Mouse (Mus musculus) gastrocnemius, postnatal 25 days (tissue): ENCODE data around the gene Gm10065. TPM values are rescaled to one million over a fixed set of nuclear protein-coding genes. Genes with fewer than 3 reads are reported as not detected.

Experiments used
- microRNA-seq, 2 experiments: library from miRNA; unstranded; fragments of <30 nt; microRNA quantifications; one replicate each; pipeline ENCODE4 v1.2.0; 2021; ENCODE audit warnings: borderline replicate concordance in 2 of 2
- total RNA-seq, 2 experiments: library from RNA; stranded (reverse); gene quantifications; 1 replicate in 1 of 2; 2 replicates in 1 of 2; pipeline ENCODE4 v1.2.3; 2021

The Gm10065 gene
- total RNA-seq, 2 experiments from 2014 or later: not detected

Small RNA genes lying within 50 kb of the gene (microRNA-seq; reads per million reads assigned to microRNA genes)
- 0 reads per million in 2 experiments for gene Mir1896

Other genes starting within 250 kb of the Gm10065 start
- not detected for gene Gpx5, start 186.7 kb downstream of the Gm10065 start, total RNA-seq
- not detected for gene Gpx6, start 167.3 kb downstream of the Gm10065 start, total RNA-seq
- not detected for gene Olfr1367, start 132.5 kb downstream of the Gm10065 start, total RNA-seq
- 1 to 10 TPM; 4.5 to 5.0 TPM for gene Zscan12, start 116.6 kb downstream of the Gm10065 start, total RNA-seq
- 10 to 100 TPM; 15.9 to 16.8 TPM for gene Zkscan3, start 76.7 kb downstream of the Gm10065 start, total RNA-seq
- gene Pgbd1, start 38.4 kb downstream of the Gm10065 start, total RNA-seq: under 1 TPM; 0.15 to 0.27 TPM
- 10 to 100 TPM; 10.2 to 10.3 TPM for gene Zscan26, start 25.7 kb downstream of the Gm10065 start, total RNA-seq
- gene Nkapl, start 10.9 kb downstream of the Gm10065 start, total RNA-seq: under 1 TPM in 1 of 2 experiments, not detected in 1; 0.18 TPM
- gene Zkscan4, start 534 bp downstream of the Gm10065 start, total RNA-seq: under 1 TPM; 0.41 to 0.59 TPM
- 10 to 100 TPM; 20.2 to 21.5 TPM for gene AK157302, start 15.8 kb upstream of the Gm10065 start, total RNA-seq
- 100 to 1,000 TPM; 119 to 147 TPM for gene Gm11273, start 22.0 kb upstream of the Gm10065 start, total RNA-seq
- gene Zkscan8, start 51.7 kb upstream of the Gm10065 start, total RNA-seq: 1 to 10 TPM; 3.8 to 5.4 TPM
- gene Olfr1366, start 63.4 kb upstream of the Gm10065 start, total RNA-seq: not detected
- gene Olfr1535, start 80.5 kb upstream of the Gm10065 start, total RNA-seq: not detected
- not detected for gene Olfr1364, start 102.3 kb upstream of the Gm10065 start, total RNA-seq
- not detected for gene Olfr1362, start 134.6 kb upstream of the Gm10065 start, total RNA-seq
- not detected for gene Olfr11, start 163.1 kb upstream of the Gm10065 start, total RNA-seq
- gene Olfr1361, start 183.9 kb upstream of the Gm10065 start, total RNA-seq: not detected
- not detected for gene Olfr1360, start 198.0 kb upstream of the Gm10065 start, total RNA-seq
- not detected for gene Olfr1359, start 218.7 kb upstream of the Gm10065 start, total RNA-seq
- gene Hist1h2bl, start 236.7 kb upstream of the Gm10065 start, total RNA-seq: 10 to 100 TPM; 15.1 to 26.3 TPM
- 10 to 100 TPM in 1 of 2 experiments, 1 to 10 TPM in 1; 4.4 to 21.0 TPM for gene Hist1h2ai, start 237.0 kb upstream of the Gm10065 start, total RNA-seq
- 10 to 100 TPM; 10.1 to 40.0 TPM for gene Hist1h3h, start 238.2 kb upstream of the Gm10065 start, total RNA-seq
- 1 to 10 TPM; 1.1 to 5.1 TPM for gene Hist1h2bm, start 242.6 kb upstream of the Gm10065 start, total RNA-seq